18 mouse cellular contexts compared by ENCODE assay signal in the genomic region with DNA sequence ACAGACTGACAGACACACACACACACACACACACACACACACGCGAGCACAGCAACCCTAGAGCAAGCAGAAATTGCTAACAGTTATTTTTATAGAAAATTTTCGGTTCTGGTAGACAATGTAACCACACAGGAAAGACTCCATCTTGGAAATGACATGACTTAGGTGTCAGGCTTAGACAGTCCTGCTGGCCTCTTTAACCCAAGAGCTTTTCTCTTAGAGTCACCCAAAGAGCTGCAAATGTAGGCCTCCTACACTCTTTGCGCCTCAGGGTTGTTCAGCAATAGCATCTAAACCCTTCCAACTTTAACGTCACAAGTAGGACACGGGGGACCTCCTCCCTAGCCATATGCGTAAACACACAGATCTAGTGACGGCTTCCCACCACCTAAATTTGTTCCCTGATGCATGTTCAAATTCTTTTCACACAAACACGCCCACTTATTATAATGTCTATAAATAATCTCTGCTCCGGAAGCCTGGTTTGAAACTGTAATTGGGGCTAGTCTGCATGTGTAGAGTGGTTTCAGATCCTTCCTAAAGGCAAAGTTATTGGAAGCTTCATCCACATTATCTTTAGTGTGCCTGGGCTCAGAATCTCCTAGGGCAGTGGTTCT. TPM values are rescaled to one million over a fixed set of nuclear protein-coding genes. Genes with fewer than 3 reads are reported as not detected.
DNase-seq lines count a peak whose midpoint lies in the region; ATAC-seq and TF ChIP-seq lines count a peak whose summit lies in the region.
"Had no signal": no experiment of that assay in that cellular context is flagged by ENCODE, and none has a peak within 500 bp of the region (broad histone marks: within the 10 kb centered on the region; RNA-seq: fewer than 3 reads in every experiment).

No protein-coding gene starts in this region.

- H3K4me1 ChIP-seq in liver, adult 2 months (ENCODE audit: control insufficient read depth, insufficient read depth, low read length) = peaks cover 40% of the 10 kb centered on the region
- H3K4me1 ChIP-seq in liver, embryonic 11.5 days (replicated peaks; ENCODE audit: control insufficient read depth, insufficient read depth, low read length) = no peaks in the 10 kb centered on the region
- H3K4me1 ChIP-seq: heart, embryonic 12.5 days; liver, embryonic 12.5 days; lung, embryonic 15.5 days had no signal

- peaks cover 53% of the 10 kb centered on the region for H3K79me2 ChIP-seq in liver, adult 2 months (ENCODE audit: control insufficient read depth, insufficient read depth, low read length)

- H3K27ac ChIP-seq in liver, adult 2 months (replicated peaks; ENCODE audit: insufficient read depth, low read depth, low read length) = peak overlapping the region; percentile 80
- H3K27ac ChIP-seq in liver, embryonic 11.5 days (ENCODE audit: low read depth, low read length) = no peak overlapping the region
- H3K27ac ChIP-seq: liver, embryonic 12.5 days; lung, embryonic 15.5 days; neural tube, embryonic 13.5 days had no signal

- no peak for TF ChIP-seq CTCF in liver, adult 2 months (IDR thresholded peaks at IDR 0.05; ENCODE audit: low read depth, low read length)

- H3K27me3 ChIP-seq in liver, adult 2 months (ENCODE audit: control insufficient read depth, insufficient read depth, low read length) = no peaks in the 10 kb centered on the region
- H3K27me3 ChIP-seq in liver, embryonic 11.5 days (replicated peaks; ENCODE audit: control insufficient read depth, insufficient read depth, low read length) = no peaks in the 10 kb centered on the region
- H3K27me3 ChIP-seq: heart, embryonic 12.5 days; liver, embryonic 12.5 days; lung, embryonic 15.5 days; megakaryocyte, embryonic 14.5 days; neural tube, embryonic 13.5 days had no signal

- no peak for TF ChIP-seq POLR2A in liver, adult 2 months (IDR thresholded peaks at IDR 0.05; ENCODE audit: extremely low read depth, insufficient read depth, low read length)

- H3K9ac ChIP-seq in liver, adult 2 months (ENCODE audit: low read depth, low read length) = peak overlapping the region; percentile 54; the same call in 1 of the 2 replicates
- H3K9ac ChIP-seq in liver, embryonic 11.5 days (ENCODE audit: low read depth, low read length) = no peak overlapping the region
- H3K9ac ChIP-seq: heart, embryonic 12.5 days; liver, embryonic 12.5 days; lung, embryonic 15.5 days; neural tube, embryonic 13.5 days had no signal

- 67% methylated on average over 10 of the region's 10 CpGs for WGBS in liver, adult 2 months
- WGBS in liver, embryonic 11.5 days = 89% methylated on average over 10 of the region's 10 CpGs

- ATAC-seq in liver, embryonic 11.5 days (replicated peaks; ENCODE audit: low FRiP score) = no peak
- ATAC-seq in common myeloid progenitor, adult 5-6 weeks (replicated peaks; ENCODE audit: low read depth, poor library complexity, severe bottlenecking) = peak; percentile 85
- peak; percentile 75 for ATAC-seq in monocyte, adult 5-6 weeks (replicated peaks; ENCODE audit: insufficient number of reproducible peaks, low FRiP score, low TSS enrichment, poor library complexity, severe bottlenecking)
- ATAC-seq: liver, embryonic 12.5 days had no signal

- H3K36me3 ChIP-seq in liver, adult 2 months (ENCODE audit: control insufficient read depth, insufficient read depth, low read length) = peaks cover 67% of the 10 kb centered on the region
- no peaks in the 10 kb centered on the region for H3K36me3 ChIP-seq in liver, embryonic 11.5 days (ENCODE audit: control insufficient read depth, insufficient read depth, low read length)
- H3K36me3 ChIP-seq: G1E; heart, embryonic 12.5 days; liver, embryonic 12.5 days; lung, embryonic 15.5 days had no signal

- H3K9me3 ChIP-seq in liver, embryonic 11.5 days (ENCODE audit: control insufficient read depth, low read length) = no peaks in the 10 kb centered on the region
- H3K9me3 ChIP-seq: heart, embryonic 12.5 days; liver, embryonic 12.5 days; lung, embryonic 15.5 days; megakaryocyte, embryonic 14.5 days; neural tube, embryonic 13.5 days had no signal

- no peak overlapping the region for H3K4me2 ChIP-seq in liver, embryonic 11.5 days
- H3K4me2 ChIP-seq: heart, embryonic 12.5 days; liver, embryonic 12.5 days; lung, embryonic 15.5 days; neural tube, embryonic 13.5 days had no signal

- H3K4me3 ChIP-seq in liver, adult 2 months (ENCODE audit: insufficient read depth, low read depth, low read length) = no peak overlapping the region
- H3K4me3 ChIP-seq in liver, embryonic 11.5 days (ENCODE audit: low read depth, low read length) = no peak overlapping the region
- H3K4me3 ChIP-seq: heart, embryonic 12.5 days; liver, embryonic 12.5 days; lung, embryonic 15.5 days; megakaryocyte, embryonic 14.5 days; neural tube, embryonic 13.5 days had no signal

- DNase-seq in liver, adult 2 months (ENCODE audit: extremely low read depth, low read depth, low spot score) = peak; percentile 14
- no peak for DNase-seq in liver, embryonic 11.5 days (ENCODE audit: low spot score)
- DNase-seq in CD4-positive, CD25-positive, alpha-beta regulatory T cell, adult 2 months (ENCODE audit: low read depth, low spot score) = peak; percentile 84
- no peak for DNase-seq in adrenal gland, postnatal 14 days
- DNase-seq in cerebellum, postnatal 14 days = no peak
- DNase-seq in urinary bladder, adult 18-20 months (ENCODE audit: low spot score in 2 of 2) = no peak
- DNase-seq: adrenal gland, adult 2 months; cerebellum, adult 18-20 months; kidney, adult 9 months; thymus, postnatal 14 days had no signal

RNA-seq across cellular contexts. Expression of a gene that starts 8.4 kb away (rescaled TPM):
- 40.7 and 43.6 TPM in 2 replicates for total RNA-seq in liver, adult 2 months (2014; rRNA removed)
- polyA plus RNA-seq in liver, adult 2 months (2012; rRNA removed) = 20.2 and 20.8 TPM in 2 replicates
- polyA plus RNA-seq in liver, embryonic 11.5 days (2014; fragmentation: Nextera tagmentation; extraction: Ambion mirVana) = 3.5 and 3.8 TPM in 2 replicates
- 4.8 and 5.7 TPM in 2 replicates for total RNA-seq in common myeloid progenitor, adult 5-6 weeks (2017)
- total RNA-seq in monocyte, adult 5-6 weeks (2017) = 3.2 to 11.4 TPM (median 8.9 TPM) in 3 replicates
- 1.2 and 3.5 TPM in 2 replicates for total RNA-seq in adrenal gland, postnatal 14 days (2021)
- polyA plus RNA-seq: G1E had no signal

RNA-seq across cellular contexts. Expression of a gene that starts 48.3 kb away (rescaled TPM):
- total RNA-seq in liver, adult 2 months (2014; rRNA removed) = 51.2 and 58.3 TPM in 2 replicates
- polyA plus RNA-seq in liver, adult 2 months (2012; rRNA removed) = 19.1 and 20.0 TPM in 2 replicates
- polyA plus RNA-seq in liver, embryonic 11.5 days (2014; fragmentation: Nextera tagmentation; extraction: Ambion mirVana) = 24.3 and 25.9 TPM in 2 replicates
- 0.87 and 1.8 TPM in 2 replicates for total RNA-seq in common myeloid progenitor, adult 5-6 weeks (2017)
- total RNA-seq in monocyte, adult 5-6 weeks (2017) = 0.87 TPM in 1 of 3 replicates, not detected in the others
- total RNA-seq in adrenal gland, postnatal 14 days (2021) = 32.7 and 37.4 TPM in 2 replicates
- polyA plus RNA-seq: G1E had no signal

Comparison
In these comparisons a context has a peak if more than half of its experiments do, and no peak if none do; other contexts are left out.
1. DNase-seq: peak in liver, adult 2 months (single experiment) and CD4-positive, CD25-positive, alpha-beta regulatory T cell, adult 2 months (single experiment); none in liver, embryonic 11.5 days (single experiment), adrenal gland, postnatal 14 days (single experiment), cerebellum, postnatal 14 days (0 of 2) and urinary bladder, adult 18-20 months (0 of 2).
2. RNA of a gene that starts 48.3 kb away (total RNA-seq): 51.2 to 58.3 TPM in liver, adult 2 months and 32.7 to 37.4 TPM in adrenal gland, postnatal 14 days; 0.87 to 1.8 TPM in common myeloid progenitor, adult 5-6 weeks and 0.87 TPM in monocyte, adult 5-6 weeks; every median in the first group is over 10 times any median in the second.